Mouse (Mus musculus): ENCODE results near the gene Celsr3. TPM values are rescaled to one million over a fixed set of nuclear protein-coding genes. Genes with fewer than 3 reads are reported as not detected.

Celsr3 gene
- polyA plus RNA-seq (2012; rRNA removed) = 77.1 and 88.3 TPM in 2 replicates

DNA sequence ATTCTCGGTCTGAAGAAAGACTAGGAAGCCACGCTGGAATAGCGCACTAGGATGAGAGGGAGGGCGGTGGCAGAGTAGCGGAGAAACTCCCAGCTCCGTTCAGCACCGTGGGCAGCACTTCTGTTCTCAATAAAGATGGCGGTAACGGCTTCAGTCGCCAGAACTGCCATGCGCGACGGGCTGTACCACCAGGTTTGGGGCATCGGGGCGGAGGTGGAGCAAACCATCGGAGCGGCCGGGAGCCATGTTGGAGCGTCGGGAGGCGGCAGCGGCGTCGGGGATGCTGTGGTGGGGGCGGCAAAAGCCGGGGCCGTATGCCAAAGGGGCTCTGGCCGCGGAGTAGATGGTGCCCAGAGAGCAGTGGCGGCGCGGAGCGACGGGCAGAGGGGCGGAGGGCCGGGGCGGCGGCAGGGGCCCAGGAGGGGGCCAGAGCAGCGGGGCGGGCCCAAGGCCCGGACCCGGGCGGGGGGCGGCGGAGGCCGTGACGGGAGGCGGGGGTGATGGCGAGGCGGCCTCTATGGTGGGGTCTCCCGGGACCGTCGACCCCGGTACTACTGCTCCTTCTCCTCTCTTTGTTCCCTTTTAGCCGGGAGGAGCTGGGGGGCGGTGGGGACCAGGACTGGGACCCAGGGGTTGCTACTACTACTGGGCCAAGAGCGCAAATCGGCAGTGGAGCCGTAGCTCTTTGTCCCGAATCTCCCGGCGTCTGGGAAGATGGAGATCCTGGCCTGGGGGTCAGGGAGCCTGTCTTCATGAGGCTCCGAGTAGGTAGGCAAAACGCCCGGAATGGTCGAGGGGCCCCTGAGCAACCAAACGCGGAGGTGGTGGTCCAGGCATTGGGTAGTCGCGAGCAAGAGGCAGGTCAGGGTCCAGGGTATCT is at the start of gene Celsr3:
Gene Celsr3, plus strand, starts transcription at position 501 of the 880 bp plus-strand sequence.
- H3K27me3 ChIP-seq (ENCODE audit: control insufficient read depth, insufficient read depth, low read length) = no peaks in the 10 kb centered on the region
- peak; percentile 93 to 94 for DNase-seq
- under 1% methylated on average over 69 of the region's 70 CpGs for WGBS
- H3K27ac ChIP-seq (ENCODE audit: insufficient read depth, low read length) = peak within 1 kb of the TSS; percentile 41
- peaks cover 31% of the 10 kb centered on the region for H3K4me1 ChIP-seq (ENCODE audit: control insufficient read depth, insufficient read depth, low read length)
- H3K4me3 ChIP-seq (replicated peaks; ENCODE audit: insufficient read depth, low read depth, low read length) = peak within 1 kb of the TSS; percentile 95
- TF ChIP-seq CTCF (IDR thresholded peaks at IDR 0.05; ENCODE audit: borderline replicate concordance, insufficient read depth, low read depth, low read length) (no peak), POLR2A (IDR thresholded peaks at IDR 0.05; ENCODE audit: borderline replicate concordance, insufficient read depth, low read length) (peak; percentile 75)

DNA sequence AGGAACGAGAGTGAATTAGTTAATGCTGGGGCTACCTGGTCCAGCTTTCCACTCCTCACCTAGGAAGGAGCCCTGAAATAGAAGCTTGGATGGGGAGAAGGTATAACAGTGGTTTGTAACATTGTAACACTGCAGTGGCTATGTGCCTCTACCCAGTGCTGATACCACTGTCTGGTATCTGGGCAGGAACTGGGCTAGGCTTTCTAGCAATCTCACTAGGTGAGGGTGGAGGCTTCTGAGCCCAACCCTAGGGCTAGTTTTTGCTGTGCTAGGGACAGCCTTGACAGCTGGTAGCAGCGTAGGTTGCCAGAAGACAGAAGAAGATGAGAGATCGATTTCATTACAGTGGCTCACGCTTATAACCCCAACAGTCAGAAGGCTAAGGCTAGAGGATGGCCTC is 49.5 kb upstream of the Celsr3 start:
- TF ChIP-seq CTCF (IDR thresholded peaks at IDR 0.05; ENCODE audit: borderline replicate concordance, insufficient read depth, low read depth, low read length) = no peak
- no peaks in the 10 kb centered on the region for H3K27me3 ChIP-seq (ENCODE audit: control insufficient read depth, insufficient read depth, low read length)
- no peak overlapping the region for H3K4me3 ChIP-seq (replicated peaks; ENCODE audit: insufficient read depth, low read depth, low read length)
- DNase-seq = no peak
- H3K4me1 ChIP-seq (ENCODE audit: control insufficient read depth, insufficient read depth, low read length) = peaks cover 1% of the 10 kb centered on the region
- WGBS = 71% methylated on average over 4 of the region's 4 CpGs
- H3K27ac ChIP-seq (ENCODE audit: insufficient read depth, low read length) = no peak overlapping the region

DNA sequence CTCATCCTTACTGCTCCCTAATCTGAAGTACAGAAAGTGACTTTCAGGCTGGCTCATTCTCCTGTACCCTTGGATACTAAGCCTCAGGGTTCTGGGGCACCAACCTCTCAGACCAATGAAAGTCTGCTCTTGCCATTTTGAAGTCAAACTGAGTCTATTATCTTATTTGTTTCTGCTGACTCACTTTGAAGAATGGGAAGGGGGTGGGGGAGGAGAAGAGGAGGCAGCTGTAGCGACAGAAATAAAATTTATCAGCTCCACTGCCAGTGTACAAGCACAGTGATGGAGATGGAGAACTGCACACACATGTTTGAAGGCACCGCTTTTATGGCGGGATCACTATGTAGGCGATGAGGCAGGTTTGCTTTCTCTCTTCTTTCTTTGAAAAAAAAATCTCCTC is 48.8 kb upstream of the Celsr3 start:
- Histone ChIP-seq H3K27ac (ENCODE audit: insufficient read depth, low read length) (no peak overlapping the region), H3K4me1 (ENCODE audit: control insufficient read depth, insufficient read depth, low read length) (no peaks in the 10 kb centered on the region), H3K4me3 (replicated peaks; ENCODE audit: insufficient read depth, low read depth, low read length) (no peak overlapping the region), H3K27me3 (ENCODE audit: control insufficient read depth, insufficient read depth, low read length) (no peaks in the 10 kb centered on the region)
- TF ChIP-seq POLR2A (IDR thresholded peaks at IDR 0.05; ENCODE audit: borderline replicate concordance, insufficient read depth, low read length) = no peak
- no peak for TF ChIP-seq CTCF (IDR thresholded peaks at IDR 0.05; ENCODE audit: borderline replicate concordance, insufficient read depth, low read depth, low read length)
- no peak for DNase-seq
- WGBS = 85% methylated on average over 4 of the region's 4 CpGs

DNA sequence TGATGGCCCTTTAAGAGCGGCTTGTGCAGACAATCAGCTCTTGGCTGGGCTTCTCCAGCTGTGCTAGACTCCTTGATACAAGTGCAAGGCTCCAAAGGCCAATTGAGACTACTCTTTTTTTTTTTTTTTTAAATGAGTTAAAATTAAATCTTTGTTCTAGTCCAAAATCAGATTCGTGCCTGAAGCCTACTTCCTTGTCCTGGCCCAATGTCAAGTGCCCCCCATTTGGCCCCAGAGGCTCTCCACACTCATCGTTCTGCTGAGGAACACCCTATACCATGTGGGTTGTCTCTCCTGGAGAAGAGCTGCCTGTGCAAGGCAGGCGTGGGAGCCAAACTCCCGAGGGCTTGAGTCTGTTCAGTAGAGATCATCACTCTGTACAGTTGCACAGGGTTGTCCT is 45.2 kb upstream of the Celsr3 start:
- Histone ChIP-seq H3K4me3 (replicated peaks; ENCODE audit: insufficient read depth, low read depth, low read length) (no peak overlapping the region), H3K27me3 (ENCODE audit: control insufficient read depth, insufficient read depth, low read length) (no peaks in the 10 kb centered on the region), H3K27ac (ENCODE audit: insufficient read depth, low read length) (no peak overlapping the region), H3K4me1 (ENCODE audit: control insufficient read depth, insufficient read depth, low read length) (peaks cover 3% of the 10 kb centered on the region; the same call in 1 of the 2 replicates)
- TF ChIP-seq CTCF (IDR thresholded peaks at IDR 0.05; ENCODE audit: borderline replicate concordance, insufficient read depth, low read depth, low read length) (no peak), POLR2A (IDR thresholded peaks at IDR 0.05; ENCODE audit: borderline replicate concordance, insufficient read depth, low read length) (no peak)
- 46% methylated on average over 5 of the region's 5 CpGs for WGBS
- DNase-seq = no peak

DNA sequence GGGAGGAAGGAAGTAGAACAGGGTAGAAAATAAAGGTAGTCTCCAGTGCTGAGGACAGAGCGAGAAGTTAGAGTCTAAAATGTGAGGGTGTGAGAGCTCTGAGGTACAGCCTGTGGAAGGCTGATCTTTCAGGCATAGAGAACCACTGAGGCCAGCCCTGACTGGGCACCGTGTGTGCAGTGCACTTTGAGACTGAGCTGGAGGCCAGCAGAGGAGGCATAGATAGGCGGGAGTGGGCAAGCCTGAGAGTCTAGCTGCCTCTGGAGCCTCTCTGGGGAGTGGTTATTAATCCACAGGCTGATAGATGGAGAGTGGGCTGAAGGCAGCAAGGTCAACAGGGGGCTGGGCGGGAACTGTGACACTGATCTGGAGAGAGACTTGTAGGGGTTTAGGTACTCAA is 44.2 kb upstream of the Celsr3 start:
- Histone ChIP-seq H3K27ac (ENCODE audit: insufficient read depth, low read length) (no peak overlapping the region), H3K4me1 (ENCODE audit: control insufficient read depth, insufficient read depth, low read length) (peaks cover 4% of the 10 kb centered on the region; the same call in 1 of the 2 replicates), H3K27me3 (ENCODE audit: control insufficient read depth, insufficient read depth, low read length) (no peaks in the 10 kb centered on the region), H3K4me3 (replicated peaks; ENCODE audit: insufficient read depth, low read depth, low read length) (no peak overlapping the region)
- 76% methylated on average over 4 of the region's 4 CpGs for WGBS
- TF ChIP-seq POLR2A (IDR thresholded peaks at IDR 0.05; ENCODE audit: borderline replicate concordance, insufficient read depth, low read length) (no peak), CTCF (IDR thresholded peaks at IDR 0.05; ENCODE audit: borderline replicate concordance, insufficient read depth, low read depth, low read length) (no peak)
- DNase-seq = no peak

DNA sequence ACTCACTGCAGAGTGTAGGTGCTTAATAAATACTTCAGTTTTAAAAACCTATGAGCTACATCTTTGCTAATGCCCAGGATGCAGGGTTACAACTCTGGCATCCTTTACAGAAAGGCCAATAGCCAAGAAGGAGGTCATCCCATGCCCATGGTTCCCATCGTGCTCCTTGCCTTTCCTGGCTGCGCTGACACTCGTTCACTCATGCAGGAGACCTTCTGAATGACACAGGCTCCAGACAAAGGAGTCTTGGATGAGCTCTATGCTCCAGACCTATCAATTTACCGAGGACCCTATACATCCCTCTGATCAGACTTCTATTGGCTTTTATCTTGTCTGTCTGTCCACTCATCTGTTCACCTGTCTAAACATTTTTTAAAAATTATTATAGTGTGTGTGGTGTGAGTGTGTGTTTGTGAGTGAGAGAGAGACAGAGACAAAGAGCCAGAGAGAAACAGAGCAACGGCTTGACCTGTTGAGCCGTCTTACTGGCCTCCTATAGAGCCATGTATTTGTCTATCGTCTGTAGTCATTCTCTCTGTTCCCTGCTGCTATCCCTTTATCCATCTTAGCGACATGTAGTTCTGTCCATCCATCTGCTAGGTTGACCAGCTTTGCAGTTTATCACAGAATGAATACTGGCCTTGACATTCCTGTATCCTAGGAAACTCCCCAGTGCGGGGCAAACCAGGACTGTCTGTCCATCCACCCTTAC is 43.1 kb upstream of the Celsr3 start:
- Histone ChIP-seq H3K27me3 (ENCODE audit: control insufficient read depth, insufficient read depth, low read length) (no peaks in the 10 kb centered on the region), H3K4me3 (replicated peaks; ENCODE audit: insufficient read depth, low read depth, low read length) (peak overlapping the region; percentile 97), H3K27ac (ENCODE audit: insufficient read depth, low read length) (peak overlapping the region; percentile 52), H3K4me1 (ENCODE audit: control insufficient read depth, insufficient read depth, low read length) (peaks cover 10% of the 10 kb centered on the region; the same call in 1 of the 2 replicates)
- 6% methylated on average over 9 of the region's 9 CpGs for WGBS
- TF ChIP-seq CTCF (IDR thresholded peaks at IDR 0.05; ENCODE audit: borderline replicate concordance, insufficient read depth, low read depth, low read length) (no peak), POLR2A (IDR thresholded peaks at IDR 0.05; ENCODE audit: borderline replicate concordance, insufficient read depth, low read length) (no peak)
- peak in 1 of 2 experiments; percentile 24 for DNase-seq

DNA sequence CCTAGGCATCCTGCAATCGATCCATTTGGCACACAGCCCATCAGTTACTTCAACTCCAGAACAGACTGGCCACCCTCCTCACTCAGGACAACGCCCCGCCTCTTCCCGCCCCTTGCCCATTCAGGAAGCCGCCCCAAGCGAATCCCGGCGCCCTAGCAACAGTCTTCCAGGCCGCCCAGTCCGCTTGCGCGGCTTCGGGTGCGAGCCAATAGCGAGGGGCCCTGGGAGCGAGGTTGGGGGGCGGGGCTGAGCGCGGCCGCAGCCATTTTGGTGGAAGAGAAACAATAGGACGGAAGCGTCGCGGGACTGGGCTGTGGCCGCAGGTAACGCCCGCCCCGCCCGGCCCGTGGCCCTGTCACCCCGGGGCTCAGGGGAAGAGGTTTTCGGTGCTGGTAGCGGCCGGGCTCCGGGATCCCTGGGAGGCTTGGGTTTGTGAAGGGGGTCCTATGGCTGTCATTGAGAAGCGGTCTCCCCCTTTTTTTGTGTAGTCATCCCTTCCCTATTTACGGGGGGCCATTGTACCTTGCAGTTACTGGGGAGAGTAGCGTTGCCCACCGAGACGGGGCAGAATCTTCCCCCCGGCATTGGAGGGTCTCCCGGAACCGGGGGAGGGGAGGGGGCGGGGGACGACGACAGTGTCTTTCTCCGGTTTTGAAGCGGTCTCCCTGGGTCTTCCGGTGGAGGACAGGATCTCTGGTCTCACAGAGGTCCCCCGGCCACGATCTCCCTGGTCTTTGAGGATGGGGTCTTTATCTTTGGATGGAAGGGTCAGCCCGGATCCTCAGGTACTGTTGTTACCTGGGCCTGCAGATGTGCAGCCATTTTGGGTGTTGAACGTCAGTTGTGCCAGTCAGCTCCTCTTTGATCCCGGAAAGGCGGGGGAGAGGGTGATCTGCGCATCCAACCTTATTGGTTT is 42.3 kb upstream of the Celsr3 start, which contains the start of gene Ip6k2:
Gene Ip6k2, plus strand, starts transcription at position 249 of the 916 bp plus-strand sequence.
- peak within 1 kb of the TSS; percentile 88 for H3K27ac ChIP-seq (ENCODE audit: insufficient read depth, low read length)
- WGBS = under 1% methylated on average over 56 of the region's 56 CpGs
- H3K4me1 ChIP-seq (ENCODE audit: control insufficient read depth, insufficient read depth, low read length) = peaks cover 16% of the 10 kb centered on the region; the same call in 1 of the 2 replicates
- H3K4me3 ChIP-seq (replicated peaks; ENCODE audit: insufficient read depth, low read depth, low read length) = peak within 1 kb of the TSS; percentile 97
- no peaks in the 10 kb centered on the region for H3K27me3 ChIP-seq (ENCODE audit: control insufficient read depth, insufficient read depth, low read length)
- peak; percentile 96 to 97 for DNase-seq
- no peak for TF ChIP-seq CTCF (IDR thresholded peaks at IDR 0.05; ENCODE audit: borderline replicate concordance, insufficient read depth, low read depth, low read length)
- TF ChIP-seq POLR2A (IDR thresholded peaks at IDR 0.05; ENCODE audit: borderline replicate concordance, insufficient read depth, low read length) = peak; percentile 55; the same call in 1 of the 2 replicates

All from cerebellum, adult 2 months (tissue).